Mouse (Mus musculus) Patski (cell line): Measurements from ENCODE around the gene Gse1. TPM values are rescaled to one million over a fixed set of nuclear protein-coding genes. Genes with fewer than 3 reads are reported as not detected.

Experiments used
- ATAC-seq: fragments of 100-300 bp; one replicate; pipeline ENCODE4 v1.8.0; 2021
- CTCF ChIA-PET: fragments of 350-600 bp; sonication (Branson Sonifier 250); formaldehyde crosslinking; loops from one replicate; lab custom pipeline; 2022; ENCODE audit warnings: inconsistent platforms; lab: Charles Lee
- POLR2A ChIA-PET: fragments of 350-600 bp; sonication (Branson Sonifier 250); formaldehyde crosslinking; loops from one replicate; lab custom pipeline; 2022; ENCODE audit warnings: antibody characterized with exemption, inconsistent platforms; lab: Charles Lee
- DNase-seq: peaks from one replicate; pipeline ENCODE4 v3.0.0-alpha.2; 2011; ENCODE audit warnings: low read depth, low spot score
- H3K27me3 ChIP-seq: fragments of 371-371 bp; one replicate; pipeline ENCODE4 v1.5.1; 2021
- CTCF ChIP-seq: fragments of 100-300 bp; IDR thresholded peaks from one replicate; pipeline ENCODE4 v1.5.1; 2021
- in situ Hi-C: fragments of 300-500 bp; cut with MboI; formaldehyde crosslinking; loops from 3 replicates; pipeline ENCODE4 v1.11.1; 2018; ENCODE audit warnings: low pct_unique_long_range_greater_than_20kb, mixed read lengths
- polyA plus RNA-seq: library from polyadenylated mRNA; unstranded; gene quantifications from one replicate; pipeline ENCODE4 v1.2.3, GENCODE M21; 2021

Gse1 gene
- polyA plus RNA-seq, 1 experiment from 2014 or later, result 19.8 TPM

DNA sequence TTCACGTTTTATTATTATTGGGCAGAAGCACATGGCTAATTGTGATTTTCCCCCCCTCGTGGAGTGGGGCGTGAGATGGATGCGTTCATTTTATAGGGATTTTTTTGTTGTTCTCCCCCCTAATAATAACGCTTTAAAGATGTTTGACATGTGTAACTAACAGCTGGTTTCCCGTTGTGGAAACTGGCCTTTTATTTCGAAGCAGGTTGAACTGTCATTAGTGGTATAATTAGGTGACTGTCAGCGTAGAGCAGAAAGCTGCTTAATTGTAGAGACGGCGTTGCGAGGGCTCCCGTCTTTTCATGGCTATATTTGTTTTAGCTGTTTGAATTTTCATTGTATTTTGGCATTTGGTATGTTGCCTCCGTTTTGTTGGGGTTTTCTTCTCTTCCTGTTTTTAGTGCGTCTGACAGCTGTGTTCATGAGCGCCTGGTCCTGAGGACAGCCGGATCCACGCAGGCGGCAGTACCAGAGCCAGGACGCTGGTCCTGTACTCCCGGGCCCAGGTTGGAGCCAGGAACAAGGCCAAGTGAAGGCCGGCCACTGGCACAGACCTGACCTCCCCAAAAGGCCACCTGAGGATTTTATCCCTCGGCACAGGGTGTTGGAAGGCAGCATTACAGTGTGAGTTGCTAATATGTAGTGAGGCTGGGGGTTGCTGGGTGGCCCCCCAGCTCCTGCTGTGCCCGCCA lies 277.5 kb downstream of the Gse1 start:
- TF ChIP-seq CTCF, result no peak
- POLR2A ChIA-PET, result interaction anchor here (1.0 kb wide), 1 partner anchor 24 kb away, joined by 4 read pairs; no protein-coding TSS in a partner anchor
- ATAC-seq (no peak), DNase-seq (no peak)
- in situ Hi-C loops, result no loop called here
- H3K27me3 ChIP-seq, result no peaks in the 10 kb centered on the region
- CTCF ChIA-PET, result no interaction called here

DNA sequence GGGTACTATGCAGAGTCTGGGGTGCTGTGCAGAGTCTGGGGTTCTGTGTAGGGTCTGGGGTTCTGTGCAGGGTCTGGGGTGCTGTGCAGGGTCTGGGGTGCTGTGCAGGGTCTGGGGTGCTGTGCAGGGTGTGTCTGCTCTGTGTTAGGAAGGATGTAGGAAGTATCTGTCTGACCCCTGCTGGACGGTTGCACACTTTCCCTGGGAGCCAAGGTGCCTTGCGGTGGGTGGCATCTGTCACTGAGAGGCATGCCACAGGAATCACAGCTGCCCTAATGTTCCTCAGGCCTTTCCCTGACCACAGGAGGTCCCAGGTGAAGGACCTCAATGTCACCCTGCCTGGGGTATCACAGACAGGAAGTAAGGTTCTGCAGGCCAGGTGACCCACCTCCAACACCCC lies 278.3 kb downstream of the Gse1 start:
- no peaks in the 10 kb centered on the region for H3K27me3 ChIP-seq
- ATAC-seq (no peak), DNase-seq (no peak)
- in situ Hi-C loops, result no loop called here
- CTCF ChIA-PET, result no interaction called here
- POLR2A ChIA-PET, result no interaction called here
- TF ChIP-seq CTCF, result no peak

GRCm38 (mm10) chr8:120507290-120507689 lies 279.0 kb downstream of the Gse1 start:
- no peak for TF ChIP-seq CTCF
- ChIA-PET CTCF (no interaction called here), POLR2A (no interaction called here)
- no peak for ATAC-seq
- in situ Hi-C loops, result no loop called here
- no peaks in the 10 kb centered on the region for H3K27me3 ChIP-seq
- DNase-seq, result no peak

GRCm38 (mm10) chr8:120509136-120510034 lies 281.1 kb downstream of the Gse1 start:
- CTCF ChIA-PET, result interaction anchor here (1.4 kb wide), 1 partner anchor 25 kb away, joined by 3 read pairs; no protein-coding TSS in a partner anchor
- in situ Hi-C loops, result no loop called here
- ATAC-seq (no peak), DNase-seq (no peak)
- POLR2A ChIA-PET, result interaction anchor here (0.6 kb wide), 1 partner anchor 30 kb away, joined by 3 read pairs; no protein-coding TSS in a partner anchor
- H3K27me3 ChIP-seq, result no peaks in the 10 kb centered on the region
- no peak for TF ChIP-seq CTCF

- CTCF ChIA-PET, result no interaction called here
- POLR2A ChIA-PET, result interaction anchor here (0.6 kb wide), 1 partner anchor 29 kb away, joined by 3 read pairs; no protein-coding TSS in a partner anchor
- ATAC-seq, result no peak
- no peaks in the 10 kb centered on the region for H3K27me3 ChIP-seq
- TF ChIP-seq CTCF, result no peak
- in situ Hi-C loops, result no loop called here
- DNase-seq, result no peak
Observed at GRCm38 (mm10) chr8:120510035-120510416, 281.8 kb downstream of the Gse1 start.

- POLR2A ChIA-PET, result no interaction called here
- CTCF ChIA-PET, result no interaction called here
- DNase-seq (no peak), ATAC-seq (no peak)
- TF ChIP-seq CTCF, result no peak
- in situ Hi-C loops, result no loop called here
- no peaks in the 10 kb centered on the region for H3K27me3 ChIP-seq
Observed at GRCm38 (mm10) chr8:120510863-120511457, 282.7 kb downstream of the Gse1 start.

DNA sequence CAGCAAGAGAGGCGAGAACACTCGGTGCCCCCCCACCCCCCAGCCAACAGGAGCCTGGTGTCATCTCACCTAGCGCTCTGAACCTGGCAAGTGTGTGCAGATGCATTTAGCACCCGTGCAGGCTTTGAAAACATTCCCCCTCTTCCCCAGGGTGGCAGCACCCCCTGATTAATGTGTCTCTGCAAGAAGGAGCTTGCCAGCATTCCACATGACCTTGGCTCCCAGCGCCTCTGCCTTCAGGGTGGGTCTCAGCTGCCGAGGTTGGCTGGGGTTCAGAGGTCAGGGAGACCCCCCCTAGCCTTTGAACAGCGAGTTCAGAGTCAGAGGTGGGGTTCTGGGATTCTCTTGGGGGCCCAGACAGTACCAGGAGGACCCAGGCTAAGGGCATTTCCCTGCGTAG lies 283.5 kb downstream of the Gse1 start:
- CTCF ChIA-PET, result no interaction called here
- no peaks in the 10 kb centered on the region for H3K27me3 ChIP-seq
- TF ChIP-seq CTCF, result no peak
- in situ Hi-C loops, result no loop called here
- ATAC-seq, result no peak
- POLR2A ChIA-PET, result interaction anchor here (0.7 to 1.2 kb wide), 2 partner anchors 13 to 294 kb away, joined by 3 read pairs; no protein-coding TSS in a partner anchor
- DNase-seq, result no peak

- no peak for DNase-seq
- ChIA-PET POLR2A (interaction anchor here (0.7 to 1.2 kb wide), 2 partner anchors 13 to 294 kb away, joined by 3 read pairs; no protein-coding TSS in a partner anchor), CTCF (no interaction called here)
- H3K27me3 ChIP-seq, result no peaks in the 10 kb centered on the region
- in situ Hi-C loops, result no loop called here
- TF ChIP-seq CTCF, result no peak
- ATAC-seq, result no peak
Observed at GRCm38 (mm10) chr8:120512326-120512725, 284.1 kb downstream of the Gse1 start.

DNA sequence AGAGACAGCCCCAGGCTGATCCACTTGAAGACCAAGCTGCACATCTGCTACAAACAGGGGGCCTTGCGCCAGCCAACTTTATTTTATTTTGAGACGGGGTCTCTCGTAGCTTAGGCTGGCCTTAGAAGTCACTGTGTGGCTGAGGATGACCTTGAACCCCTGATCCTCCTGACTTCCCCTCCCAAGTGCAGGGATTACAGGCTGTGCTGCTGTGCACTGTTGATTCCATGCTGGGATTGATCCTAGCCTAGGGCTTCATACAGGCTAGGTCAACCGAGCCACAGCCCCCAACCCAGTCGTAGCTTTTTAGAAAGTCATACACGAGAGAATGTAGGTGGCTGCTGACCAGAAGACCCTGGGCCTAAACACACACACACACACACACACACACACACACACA lies 284.9 kb downstream of the Gse1 start:
- no peak for DNase-seq
- no peak for TF ChIP-seq CTCF
- in situ Hi-C loops, result no loop called here
- POLR2A ChIA-PET, result interaction anchor here (0.7 to 0.9 kb wide), 2 partner anchors 18 to 49 kb away, joined by 3 to 5 read pairs; no protein-coding TSS in a partner anchor
- H3K27me3 ChIP-seq, result no peaks in the 10 kb centered on the region
- ATAC-seq, result no peak
- CTCF ChIA-PET, result interaction anchor here (0.8 kb wide), 1 partner anchor 19 kb away, joined by 3 read pairs; no protein-coding TSS in a partner anchor
